Mouse (Mus musculus) ES-CJ7 (cell line): Measurements from ENCODE around the gene Gm42906.

Source experiments
- DNase-seq: peaks from one replicate; pipeline ENCODE4 v3.0.0; 2011; ENCODE audit warnings: low read depth, low spot score

Gene Gm42906

DNA sequence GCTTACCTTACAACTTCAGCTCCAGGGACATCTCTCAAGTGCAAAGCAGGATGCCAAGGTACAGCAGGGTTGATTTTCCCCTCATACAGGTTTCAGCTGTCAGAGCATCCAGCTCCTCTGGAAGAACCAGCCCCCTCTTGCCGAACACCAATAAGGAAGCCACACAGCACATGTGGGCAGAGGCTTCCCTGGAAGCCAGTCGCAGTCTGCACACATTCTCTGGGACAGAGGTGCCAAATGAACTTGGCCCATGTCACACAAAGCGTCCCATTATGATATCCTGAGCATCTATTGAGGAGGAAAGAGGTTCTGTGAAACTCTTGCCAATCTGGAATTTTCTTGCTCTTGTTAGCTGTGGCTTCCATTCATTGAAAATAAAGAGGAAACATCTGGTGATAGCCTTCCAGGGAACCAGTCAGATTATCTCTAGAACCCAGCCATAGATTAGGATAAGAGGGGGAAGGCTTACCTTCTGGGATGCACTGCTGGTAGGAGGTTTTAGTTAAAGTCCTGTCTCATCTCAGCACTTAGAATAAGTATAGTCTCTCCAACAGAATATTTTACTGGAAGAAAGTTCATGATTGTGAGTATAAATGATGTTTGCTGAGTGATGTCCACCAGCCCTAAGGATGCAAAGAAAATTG lies at the start of gene Gm42906:
Gene Gm42906 (minus strand): TSS at position 51 of the 644 bp plus-strand sequence.
- no peak for DNase-seq

DNA sequence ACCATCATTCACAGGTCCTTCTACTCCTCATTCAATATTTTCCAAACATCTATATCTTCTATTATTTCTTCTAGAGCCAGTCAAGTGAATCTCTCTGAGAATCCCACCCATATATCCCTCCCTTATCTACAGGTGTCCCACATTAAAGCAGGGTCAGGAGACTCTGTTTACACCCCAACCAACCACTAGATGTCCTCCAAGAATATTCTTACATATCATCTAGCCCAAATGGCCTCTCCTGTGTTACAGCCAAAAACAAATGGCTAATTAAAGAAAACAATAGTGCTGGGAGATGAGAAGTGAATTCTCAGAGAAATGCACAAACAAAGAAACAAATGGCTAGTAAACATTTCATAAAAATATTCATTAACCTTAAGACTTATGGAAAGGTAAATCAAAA lies 17.7 kb upstream of the Gm42906 start:
- peak; percentile 16 for DNase-seq

GRCm38 (mm10) chr5:151435106-151435505 lies 7.1 kb upstream of the Gm42906 start:
- DNase-seq, result no peak

DNA sequence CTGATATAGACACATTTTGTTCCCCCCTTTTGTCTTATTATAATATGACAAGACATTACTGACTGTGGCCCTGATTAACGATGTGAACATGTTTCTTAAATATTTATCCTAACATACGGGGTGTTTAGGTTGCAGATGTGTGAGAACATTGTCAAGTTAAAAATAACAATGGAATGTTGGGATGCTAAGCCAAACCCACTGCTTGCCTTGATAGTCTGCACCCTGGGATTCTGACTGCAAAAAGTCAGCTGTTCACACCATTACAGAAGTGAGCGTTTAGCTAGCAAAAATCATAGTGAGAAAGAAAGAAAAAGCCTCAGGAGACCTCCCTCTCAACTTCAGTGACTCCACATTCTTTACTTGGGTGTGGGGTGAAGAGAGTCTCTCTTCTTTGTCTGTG lies 1.5 kb downstream of the Gm42906 start:
- DNase-seq, result no peak

DNA sequence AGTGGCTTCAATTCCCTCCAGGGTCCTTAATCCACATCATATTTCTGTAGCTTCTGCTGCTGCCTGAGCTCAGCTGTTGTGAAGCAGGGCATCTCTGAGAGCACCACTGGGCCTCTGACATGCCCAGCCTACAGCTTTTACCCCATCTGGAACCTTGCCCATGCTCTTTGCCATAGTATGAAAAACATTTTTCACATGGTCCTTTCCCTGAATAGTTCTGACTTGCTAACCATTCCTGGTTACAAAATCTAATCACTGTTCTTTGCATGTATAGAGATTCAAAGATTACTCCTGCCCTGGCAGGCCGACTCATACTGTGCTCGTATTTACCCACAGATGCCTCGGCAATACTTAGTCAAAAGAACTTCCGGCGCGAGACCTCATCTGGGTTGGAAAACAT lies 5.3 kb downstream of the Gm42906 start:
- no peak for DNase-seq

GRCm38 (mm10) chr5:151421859-151422258 lies 6.1 kb downstream of the Gm42906 start:
- DNase-seq, result no peak

DNA sequence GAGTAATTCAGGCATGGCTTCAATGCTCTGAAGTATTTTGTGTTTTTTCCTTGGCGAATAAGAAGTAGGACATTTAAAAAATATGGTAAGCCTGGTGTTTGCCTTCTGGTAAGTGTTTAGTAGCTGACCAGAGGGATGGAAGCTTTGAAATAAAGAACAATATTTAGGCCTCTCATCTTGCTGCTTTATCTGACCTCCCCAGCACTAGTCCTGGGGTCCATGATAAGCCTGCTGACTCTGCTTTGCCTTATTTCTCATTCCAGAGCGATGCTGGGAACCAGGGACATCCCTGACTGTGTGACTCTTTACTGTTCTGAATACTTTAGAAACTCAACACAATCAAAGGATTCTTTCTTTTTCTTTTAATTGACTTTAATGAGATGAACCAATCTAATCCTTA lies 9.4 kb downstream of the Gm42906 start:
- no peak for DNase-seq

GRCm38 (mm10) chr5:151417421-151418038 lies 10.4 kb downstream of the Gm42906 start:
- no peak for DNase-seq

- no peak for DNase-seq
Measured at GRCm38 (mm10) chr5:151416988-151417387, 11.0 kb downstream of the Gm42906 start.

DNA sequence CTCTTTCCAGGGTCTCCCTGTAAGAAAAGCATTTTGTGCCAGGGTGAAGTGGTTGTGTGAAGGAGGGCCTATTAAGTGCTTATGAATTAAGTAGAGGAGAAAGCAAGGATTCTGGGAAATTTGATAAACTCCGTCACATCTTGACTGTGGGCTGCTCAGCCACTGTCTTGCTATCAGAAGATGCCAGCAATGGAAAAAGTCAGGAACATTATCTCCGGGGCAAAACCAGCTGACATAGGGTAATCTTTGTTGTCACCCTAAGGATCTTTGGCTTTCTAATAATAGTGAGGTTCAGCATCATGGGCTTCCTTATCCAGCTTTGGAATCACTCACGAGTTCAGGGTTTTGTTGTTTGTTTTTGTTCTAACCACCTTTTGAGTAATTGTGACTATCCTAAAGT lies 14.3 kb downstream of the Gm42906 start:
- no peak for DNase-seq

GRCm38 (mm10) chr5:151412666-151413463 lies 15.1 kb downstream of the Gm42906 start:
- DNase-seq, result no peak

GRCm38 (mm10) chr5:151410006-151410405 lies 18.0 kb downstream of the Gm42906 start:
- DNase-seq, result no peak

GRCm38 (mm10) chr5:151409282-151409681 lies 18.7 kb downstream of the Gm42906 start:
- no peak for DNase-seq

GRCm38 (mm10) chr5:151408124-151408900 lies 19.7 kb downstream of the Gm42906 start:
- DNase-seq, result peak; percentile 42

DNA sequence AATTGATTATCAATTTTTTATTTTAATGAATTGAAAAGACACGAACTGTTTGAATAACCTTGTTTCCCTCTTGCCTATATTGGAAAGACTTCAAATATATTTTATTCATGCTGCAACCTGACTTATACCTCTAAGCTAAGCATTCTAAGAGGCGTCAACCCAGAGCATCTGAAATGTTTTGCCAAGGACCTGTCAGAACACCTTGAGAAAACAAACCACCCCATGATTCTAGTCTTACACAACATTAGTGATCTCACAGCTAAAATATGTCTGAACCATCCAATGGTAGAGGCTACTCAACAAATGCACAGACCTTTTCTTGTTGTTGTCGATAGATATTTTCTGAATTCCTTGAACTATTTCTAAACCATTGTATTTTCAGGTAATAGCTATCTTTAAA lies 20.5 kb downstream of the Gm42906 start:
- DNase-seq, result no peak

GRCm38 (mm10) chr5:151406276-151406675 lies 21.7 kb downstream of the Gm42906 start:
- DNase-seq, result no peak

DNA sequence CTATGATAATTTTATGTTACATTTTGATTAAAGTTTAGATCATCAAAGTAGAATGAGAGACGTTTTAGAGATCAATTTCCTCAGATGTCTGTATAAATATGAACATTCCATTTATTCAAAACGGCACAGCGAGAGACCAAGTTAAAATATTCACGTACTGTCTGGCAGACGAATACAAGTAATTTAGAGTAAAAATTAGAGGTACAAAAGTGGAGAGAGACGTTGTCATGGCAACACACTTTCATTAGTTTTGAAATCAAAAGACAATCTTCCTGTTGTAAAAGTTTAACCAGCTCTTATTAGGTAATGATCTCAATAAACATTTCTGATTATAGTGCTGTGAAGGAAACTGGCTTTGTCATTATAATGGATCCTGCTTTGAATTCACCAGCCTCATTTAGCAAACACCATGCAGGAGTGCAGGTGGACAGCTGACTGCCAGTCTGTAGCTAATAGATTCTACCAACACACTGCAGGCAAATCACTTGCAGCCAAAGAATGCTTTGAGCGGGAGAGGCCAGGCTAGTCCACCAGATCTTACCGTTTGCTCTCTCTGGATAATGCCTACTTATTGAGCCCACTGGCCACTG lies 22.6 kb downstream of the Gm42906 start:
- no peak for DNase-seq

GRCm38 (mm10) chr5:151403586-151403985 lies 24.4 kb downstream of the Gm42906 start:
- no peak for DNase-seq

- no peak for DNase-seq
Measured at GRCm38 (mm10) chr5:151400557-151400944, 27.4 kb downstream of the Gm42906 start.

GRCm38 (mm10) chr5:151399918-151400556 lies 27.9 kb downstream of the Gm42906 start:
- DNase-seq, result no peak

DNA sequence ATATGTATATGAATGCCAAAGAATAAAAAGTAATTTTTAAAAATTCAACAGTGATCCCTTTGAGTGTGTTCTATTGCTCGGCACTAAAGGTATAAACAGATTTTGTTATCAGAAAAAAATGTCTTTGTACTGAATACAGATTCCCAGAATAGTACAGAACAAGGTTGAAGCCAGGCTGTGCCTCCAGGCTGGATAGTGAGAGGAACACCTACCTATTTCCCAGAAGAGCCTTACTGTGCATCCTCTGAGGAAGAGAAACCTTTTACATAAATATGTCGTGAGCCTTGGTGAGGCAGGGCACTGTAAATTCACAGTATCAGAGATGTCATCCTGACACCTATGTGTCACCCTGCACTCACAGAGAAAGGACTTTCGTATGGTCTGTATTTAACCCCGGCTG lies 31.8 kb downstream of the Gm42906 start:
- no peak for DNase-seq
